Mouse (Mus musculus): ENCODE data around the gene Stxbp1. TPM values are rescaled to one million over a fixed set of nuclear protein-coding genes. Genes with fewer than 3 reads are reported as not detected.

Stxbp1 gene
- polyA plus RNA-seq, 1 experiment from 2014 or later: 3.3 TPM

DNA sequence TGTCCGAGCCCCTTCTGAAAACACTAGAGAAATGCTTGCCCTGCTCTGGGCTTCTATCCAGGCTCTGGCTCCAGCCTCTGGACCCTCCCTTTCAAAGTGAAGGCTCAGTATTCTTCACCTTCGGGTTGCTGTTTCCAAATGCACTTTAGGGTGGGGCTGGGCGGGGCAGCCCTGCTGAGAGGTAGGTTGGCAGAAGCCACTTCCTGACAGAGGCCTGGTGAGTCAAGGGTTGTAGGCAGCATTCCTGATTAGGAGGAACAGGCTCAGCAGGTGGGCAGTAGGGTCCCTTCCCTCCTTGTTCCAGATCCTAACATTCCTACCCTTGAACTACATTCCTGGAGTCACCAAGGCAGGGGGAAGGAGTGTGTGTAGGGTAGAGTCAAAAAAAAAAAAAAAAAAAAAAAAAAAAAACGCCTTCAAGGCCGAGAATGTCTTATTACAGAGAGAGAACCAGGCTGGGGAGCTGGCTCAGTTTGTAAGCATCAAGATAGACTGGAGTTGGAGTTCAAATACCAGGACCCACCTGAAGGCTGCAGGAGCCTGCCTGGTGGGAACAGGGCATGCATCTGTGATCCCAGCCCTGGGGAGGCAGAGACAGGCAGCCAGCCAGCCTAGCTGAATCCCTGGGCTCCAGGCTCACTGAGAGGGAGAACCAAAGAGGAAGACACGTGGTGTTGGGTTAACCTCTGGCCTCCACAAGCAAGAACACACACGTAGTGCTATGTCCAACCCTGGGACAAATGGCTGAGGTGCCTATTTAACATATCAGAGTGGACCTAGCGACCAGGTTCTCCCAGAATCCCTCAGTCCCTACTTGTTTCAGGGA is 23.4 kb upstream of the Stxbp1 start:
- Histone ChIP-seq H3K4me3 (replicated peaks) (no peak overlapping the region), H3K4me1 (replicated peaks) (peaks cover 30% of the 10 kb centered on the region), H3K9ac (no peak overlapping the region), H3K27ac (no peak overlapping the region), H3K4me2 (no peak overlapping the region; the same call in 1 of the 2 replicates), H3K27me3 (peaks cover 15% of the 10 kb centered on the region), H3K36me3 (no peaks in the 10 kb centered on the region), H3K9me3 (replicated peaks) (no peaks in the 10 kb centered on the region)
- WGBS (ENCODE audit: insufficient replicate concordance): 38% methylated on average over 8 of the region's 8 CpGs
- DNase-seq (no peak), ATAC-seq (ENCODE audit: low read depth) (no peak)

DNA sequence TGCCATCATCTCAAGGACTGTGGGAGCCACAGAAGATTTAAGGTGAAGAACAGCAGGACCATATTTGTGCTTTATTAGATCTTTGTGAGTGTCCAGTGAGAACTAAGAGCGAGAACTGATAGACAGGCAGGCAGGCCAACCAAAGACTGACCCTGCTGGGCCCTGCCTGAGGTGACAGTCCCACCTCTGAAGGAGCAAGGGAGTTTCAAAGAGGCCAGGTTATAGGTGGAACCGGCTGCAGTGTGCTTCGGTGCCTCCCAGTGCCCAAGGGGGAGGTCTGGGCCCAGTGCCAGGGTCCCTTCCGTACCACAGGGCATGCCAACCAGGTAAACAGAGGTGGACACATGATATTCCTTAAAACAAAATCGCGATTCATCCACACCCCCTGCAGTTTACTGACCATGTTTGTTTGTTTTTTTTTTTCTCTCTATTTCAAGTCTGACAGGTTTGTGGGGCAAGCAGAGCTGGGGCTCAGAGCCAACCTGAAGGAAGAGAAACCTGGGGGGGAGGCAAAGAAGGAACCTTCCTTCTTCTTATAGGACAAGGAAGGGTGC is 22.8 kb upstream of the Stxbp1 start:
- no peak for ATAC-seq (ENCODE audit: low read depth)
- DNase-seq: no peak
- H3K36me3 ChIP-seq: no peaks in the 10 kb centered on the region
- no peak overlapping the region for H3K9ac ChIP-seq
- peaks cover 23% of the 10 kb centered on the region for H3K4me1 ChIP-seq (replicated peaks)
- WGBS (ENCODE audit: insufficient replicate concordance): 65% methylated on average over 6 of the region's 6 CpGs
- H3K4me3 ChIP-seq (replicated peaks): no peak overlapping the region
- H3K27me3 ChIP-seq: peaks cover 9% of the 10 kb centered on the region; the same call in 1 of the 2 replicates
- H3K9me3 ChIP-seq (replicated peaks): no peaks in the 10 kb centered on the region
- no peak overlapping the region for H3K27ac ChIP-seq
- no peak overlapping the region; the same call in 1 of the 2 replicates for H3K4me2 ChIP-seq

- DNase-seq: no peak
Observed at GRCm38 (mm10) chr2:32867354-32867753, 20.3 kb upstream of the Stxbp1 start.

DNA sequence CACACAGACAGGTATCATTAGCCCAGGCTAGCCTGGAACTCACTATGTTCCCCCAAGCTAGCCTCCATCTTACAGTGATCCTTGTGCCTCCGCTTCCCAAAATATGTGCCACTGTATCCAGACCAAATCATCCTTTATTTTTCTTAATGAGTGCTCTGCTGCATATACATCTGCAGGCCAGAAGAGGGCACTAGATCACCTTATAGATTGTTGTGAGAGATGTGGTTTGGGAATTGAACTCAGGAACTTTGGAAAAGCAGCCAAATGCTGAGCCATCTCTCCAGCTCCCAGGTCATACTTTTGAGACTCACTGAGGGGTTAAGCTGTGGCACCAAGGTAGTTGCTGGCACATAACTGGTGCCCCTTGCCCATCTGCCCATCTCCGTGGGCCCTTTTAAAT is 17.7 kb upstream of the Stxbp1 start:
- DNase-seq: no peak
- 43% methylated on average over 2 of the region's 2 CpGs for WGBS (ENCODE audit: insufficient replicate concordance)
- H3K36me3 ChIP-seq: no peaks in the 10 kb centered on the region

More at GRCm38 (mm10) chr2:32867354-32867753, 20.3 kb upstream of the Stxbp1 start:
- no peak for ATAC-seq (ENCODE audit: low read depth)
- Histone ChIP-seq H3K9me3 (replicated peaks) (no peaks in the 10 kb centered on the region), H3K27me3 (no peaks in the 10 kb centered on the region), H3K36me3 (no peaks in the 10 kb centered on the region), H3K4me3 (replicated peaks) (no peak overlapping the region), H3K27ac (no peak overlapping the region), H3K9ac (no peak overlapping the region), H3K4me1 (replicated peaks) (peaks cover 22% of the 10 kb centered on the region), H3K4me2 (no peak overlapping the region)
- WGBS (ENCODE audit: insufficient replicate concordance): 36% methylated on average over 4 of the region's 4 CpGs

GRCm38 (mm10) chr2:32863317-32863716 is 16.3 kb upstream of the Stxbp1 start:
- H3K4me1 ChIP-seq (replicated peaks): 0 out of 2 replicates have a peak, but pooled peaks cover 3% of the 10 kb centered on the region
- DNase-seq (no peak), ATAC-seq (ENCODE audit: low read depth) (no peak)
- WGBS (ENCODE audit: insufficient replicate concordance): 78% methylated on average over 3 of the region's 3 CpGs
- no peaks in the 10 kb centered on the region for H3K27me3 ChIP-seq
- no peak overlapping the region for H3K4me3 ChIP-seq (replicated peaks)
- H3K27ac ChIP-seq: no peak overlapping the region
- H3K9ac ChIP-seq: no peak overlapping the region
- H3K36me3 ChIP-seq: no peaks in the 10 kb centered on the region
- no peaks in the 10 kb centered on the region for H3K9me3 ChIP-seq (replicated peaks)
- no peak overlapping the region for H3K4me2 ChIP-seq

More for the DNA sequence above, 17.7 kb upstream of the Stxbp1 start:
- ATAC-seq (ENCODE audit: low read depth): no peak
- Histone ChIP-seq H3K27ac (no peak overlapping the region), H3K27me3 (no peaks in the 10 kb centered on the region), H3K9ac (no peak overlapping the region), H3K9me3 (replicated peaks) (no peaks in the 10 kb centered on the region), H3K4me1 (replicated peaks) (peaks cover 4% of the 10 kb centered on the region), H3K4me2 (no peak overlapping the region), H3K4me3 (replicated peaks) (no peak overlapping the region)

DNA sequence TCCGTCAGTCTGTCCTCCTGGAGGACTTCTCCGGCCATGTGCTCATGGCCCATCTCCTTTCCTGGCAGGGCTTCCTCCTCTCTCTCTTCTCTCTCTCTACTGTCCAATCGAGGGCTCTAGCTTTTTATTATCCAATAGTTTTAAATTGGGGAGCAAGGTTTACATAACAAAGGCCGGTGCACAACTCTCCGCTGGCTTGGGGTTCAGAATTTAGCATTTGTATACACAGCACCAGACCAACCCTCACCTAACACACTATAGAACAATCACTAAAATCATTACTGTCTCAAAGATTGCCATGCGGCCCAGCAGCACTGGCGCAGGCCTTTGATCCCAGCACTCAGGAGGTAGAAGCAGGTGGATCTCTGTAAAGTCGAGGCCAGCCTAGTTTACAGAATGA is 13.8 kb upstream of the Stxbp1 start:
- Histone ChIP-seq H3K27me3 (no peaks in the 10 kb centered on the region), H3K4me1 (replicated peaks) (0 out of 2 replicates have a peak, but pooled peaks cover 5% of the 10 kb centered on the region), H3K4me2 (no peak overlapping the region), H3K36me3 (no peaks in the 10 kb centered on the region), H3K4me3 (replicated peaks) (no peak overlapping the region), H3K9ac (no peak overlapping the region), H3K27ac (no peak overlapping the region), H3K9me3 (replicated peaks) (no peaks in the 10 kb centered on the region)
- no peak for ATAC-seq (ENCODE audit: low read depth)
- 68% methylated on average over 8 of the region's 8 CpGs for WGBS (ENCODE audit: insufficient replicate concordance)
- no peak for DNase-seq

DNA sequence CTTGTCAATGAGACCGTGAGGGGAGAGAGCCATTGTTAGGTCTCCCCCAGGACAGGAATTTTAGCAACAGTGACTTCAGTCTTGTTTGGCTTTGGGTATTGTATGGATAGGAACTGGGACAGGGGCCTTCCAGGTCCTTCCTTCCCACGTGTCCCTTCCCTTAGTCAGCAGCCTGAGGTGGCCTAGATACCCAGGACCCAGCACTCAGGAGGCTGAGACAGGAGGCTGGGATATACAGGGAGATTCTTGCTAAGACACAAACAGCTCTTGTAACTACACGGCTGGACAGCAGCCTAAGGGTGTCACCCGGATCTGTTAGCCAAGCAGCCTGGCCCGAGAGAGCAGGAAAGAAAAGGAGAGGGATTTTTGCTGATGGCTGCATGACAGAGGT is 12.6 kb upstream of the Stxbp1 start:
- Histone ChIP-seq H3K4me3 (replicated peaks) (no peak overlapping the region), H3K27ac (no peak overlapping the region), H3K4me1 (replicated peaks) (0 out of 2 replicates have a peak, but pooled peaks cover 5% of the 10 kb centered on the region), H3K4me2 (no peak overlapping the region), H3K9me3 (replicated peaks) (no peaks in the 10 kb centered on the region), H3K36me3 (no peaks in the 10 kb centered on the region), H3K27me3 (no peaks in the 10 kb centered on the region), H3K9ac (no peak overlapping the region)
- ATAC-seq (ENCODE audit: low read depth) (no peak), DNase-seq (no peak)
- 65% methylated on average over 5 of the region's 5 CpGs for WGBS (ENCODE audit: insufficient replicate concordance)

DNA sequence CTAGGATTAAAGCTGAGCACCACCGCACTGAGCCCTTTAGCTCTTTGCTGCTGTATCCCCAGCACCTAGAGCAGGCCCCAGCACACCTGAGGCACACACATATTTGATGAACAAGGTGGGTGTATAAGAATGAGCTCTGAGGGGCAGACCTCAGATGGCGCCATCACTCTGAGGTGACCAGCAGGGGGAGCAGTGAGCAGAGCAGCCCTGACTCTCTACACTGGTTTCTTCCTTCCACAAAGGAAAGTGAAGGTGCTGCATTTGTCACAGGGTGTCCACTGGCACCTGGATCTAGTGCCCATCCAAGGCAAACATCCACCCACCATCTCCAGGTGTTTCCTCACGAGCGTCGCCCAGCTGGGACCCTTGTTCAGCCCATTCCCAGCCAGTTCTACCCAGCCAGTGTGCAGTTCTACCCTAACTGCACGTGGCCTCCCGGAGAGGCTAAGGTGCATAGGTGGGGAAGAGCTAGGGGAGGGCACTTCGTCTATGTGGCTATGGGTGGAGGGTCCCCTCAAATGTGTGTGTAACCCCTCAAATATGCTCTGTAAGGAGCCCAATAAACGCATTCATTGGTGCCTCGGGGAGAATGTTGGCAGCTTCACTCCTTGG is 12.1 kb upstream of the Stxbp1 start:
- Histone ChIP-seq H3K36me3 (no peaks in the 10 kb centered on the region), H3K4me2 (no peak overlapping the region), H3K4me1 (replicated peaks) (0 out of 2 replicates have a peak, but pooled peaks cover 5% of the 10 kb centered on the region), H3K27ac (no peak overlapping the region), H3K4me3 (replicated peaks) (no peak overlapping the region), H3K9ac (no peak overlapping the region), H3K9me3 (replicated peaks) (no peaks in the 10 kb centered on the region), H3K27me3 (no peaks in the 10 kb centered on the region)
- 38% methylated on average over 10 of the region's 10 CpGs for WGBS (ENCODE audit: insufficient replicate concordance)
- DNase-seq: peak; percentile 25
- ATAC-seq (ENCODE audit: low read depth): 0 out of 2 replicates have a peak, but pooled peaks have one; percentile 15

GRCm38 (mm10) chr2:32857584-32857983 is 10.5 kb upstream of the Stxbp1 start:
- Histone ChIP-seq H3K4me1 (replicated peaks) (0 out of 2 replicates have a peak, but pooled peaks cover 5% of the 10 kb centered on the region), H3K27me3 (peaks cover 7% of the 10 kb centered on the region), H3K4me2 (no peak overlapping the region), H3K27ac (no peak overlapping the region), H3K9me3 (replicated peaks) (no peaks in the 10 kb centered on the region), H3K36me3 (no peaks in the 10 kb centered on the region), H3K4me3 (replicated peaks) (no peak overlapping the region), H3K9ac (no peak overlapping the region)
- DNase-seq: peak; percentile 57
- WGBS (ENCODE audit: insufficient replicate concordance): under 1% methylated on average over 7 of the region's 7 CpGs
- peak; percentile 46; the same call in 1 of the 2 replicates for ATAC-seq (ENCODE audit: low read depth)

GRCm38 (mm10) chr2:32855790-32856465 is 8.9 kb upstream of the Stxbp1 start:
- WGBS (ENCODE audit: insufficient replicate concordance): 44% methylated on average over 5 of the region's 5 CpGs
- ATAC-seq (ENCODE audit: low read depth) (no peak), DNase-seq (no peak)
- no peak overlapping the region for H3K27ac ChIP-seq
- no peak overlapping the region for H3K4me3 ChIP-seq (replicated peaks)
- H3K27me3 ChIP-seq: peaks cover 24% of the 10 kb centered on the region
- no peaks in the 10 kb centered on the region for H3K36me3 ChIP-seq
- H3K4me2 ChIP-seq: no peak overlapping the region
- H3K9ac ChIP-seq: no peak overlapping the region
- H3K9me3 ChIP-seq (replicated peaks): no peaks in the 10 kb centered on the region
- H3K4me1 ChIP-seq (replicated peaks): 0 out of 2 replicates have a peak, but pooled peaks cover 5% of the 10 kb centered on the region

Measured in liver, embryonic 13.5 days (tissue).